ENCODE assay signal across 16 mouse cellular contexts in the genomic region with DNA sequence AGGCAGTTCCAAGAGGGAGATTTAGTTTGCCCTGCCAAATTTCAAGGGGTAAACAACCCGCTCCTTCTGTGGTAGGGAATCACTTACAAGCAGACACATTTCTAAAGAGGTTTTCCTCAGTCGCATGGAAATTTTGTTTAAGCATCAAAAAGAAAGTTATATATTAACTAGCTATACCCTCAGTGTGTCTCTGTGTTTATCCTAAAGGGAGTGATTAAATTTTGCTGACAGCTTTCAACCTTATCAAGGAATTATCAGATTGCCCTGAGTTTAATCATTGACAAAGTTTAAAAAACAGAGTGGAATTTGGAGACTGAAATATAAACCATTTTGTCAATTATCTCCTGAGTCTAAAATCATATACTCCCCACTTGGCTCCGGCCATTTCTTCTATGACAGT. TPM values are rescaled to one million over a fixed set of nuclear protein-coding genes. Genes with fewer than 3 reads are reported as not detected.
"Had no signal": no experiment of that assay in that cellular context is flagged by ENCODE, and none has a peak within 500 bp of the region (broad histone marks: within the 10 kb centered on the region; RNA-seq: fewer than 3 reads in every experiment).

No protein-coding gene starts in this region.

- ATAC-seq: inflammation-experienced regulatory T-cells, adult 6 months had no signal

- H3K4me2 ChIP-seq: liver, embryonic 11.5 days; midbrain, embryonic 11.5 days had no signal

- H3K4me3 ChIP-seq: left cerebral cortex, adult 2 months had no signal

- DNase-seq: kidney, adult 18-20 months; kidney, adult 9 months; kidney, postnatal 14 days; kidney, postnatal 4 days; layer of hippocampus, postnatal 36 days; lung, adult 2 months; lung, postnatal 4 days; midbrain, embryonic 14.5 days; thymus, postnatal 25 days had no signal

- H3K9ac ChIP-seq: liver, embryonic 14.5 days had no signal

- H3K27ac ChIP-seq: left cerebral cortex, adult 2 months; liver, embryonic 14.5 days had no signal

RNA-seq across cellular contexts. Expression of a gene that starts 5.1 kb away (rescaled TPM):
- total RNA-seq: megakaryocyte progenitor cell, adult 5-6 weeks; megakaryocyte-erythroid progenitor cell, adult 5-6 weeks had no signal
- polyA plus RNA-seq: inflammation-experienced regulatory T-cells, adult 6 months had no signal
